Mouse (Mus musculus): ENCODE results near the gene Aass. TPM values are rescaled to one million over a fixed set of nuclear protein-coding genes. Genes with fewer than 3 reads are reported as not detected.
"Not testable (repeated sequence)": the region's sequence is repeated elsewhere in the genome, so short reads cannot be mapped to it uniquely, and the experiment has no call there.

Aass gene
- 1.5 and 1.6 TPM in 2 replicates for polyA plus RNA-seq (2016; fragmentation: Nextera tagmentation; extraction: Ambion mirVana)

DNA sequence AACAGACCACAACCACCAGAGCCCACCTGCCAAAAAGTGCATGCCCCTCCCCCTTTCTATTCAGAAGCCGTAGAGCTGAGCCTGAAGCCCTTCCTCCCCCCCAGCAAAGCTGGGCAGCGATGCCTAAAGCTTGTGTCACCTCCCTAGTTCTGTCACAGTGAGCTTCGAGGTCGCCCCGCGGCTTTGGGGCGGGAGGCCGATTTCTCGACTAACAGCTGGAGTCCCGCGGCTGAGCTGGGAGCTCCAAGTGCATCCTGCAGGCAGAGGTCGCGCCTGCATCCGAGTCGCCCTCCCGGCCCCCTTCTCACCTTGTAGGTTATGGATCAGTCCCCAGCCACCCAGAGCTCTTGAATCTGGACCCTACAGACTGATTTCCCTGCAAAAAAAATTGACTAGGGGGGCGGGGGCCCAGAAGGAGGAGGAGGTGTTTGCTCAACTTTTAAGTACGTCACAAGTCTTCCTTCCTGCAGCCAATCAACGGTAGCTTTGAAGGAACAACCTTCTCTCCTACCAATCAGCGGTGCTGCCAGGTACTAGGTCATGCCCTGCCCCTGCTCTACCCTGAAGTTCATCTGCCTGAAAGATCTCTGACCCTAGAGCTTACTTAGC, at the start of gene Aass:
Gene Aass (minus strand): TSS at position 414 of the 609 bp plus-strand sequence.
- peak; percentile 85 for ATAC-seq (ENCODE audit: low FRiP score)
- Histone ChIP-seq H3K4me2 (peak within 1 kb of the TSS; percentile 79), H3K27ac (no peak within 1 kb of the TSS), H3K9ac (peak within 1 kb of the TSS; percentile 49; the same call in 1 of the 2 replicates), H3K27me3 (0 out of 2 replicates have a peak, but pooled peaks cover 4% of the 10 kb centered on the region), H3K4me3 (replicated peaks) (peak within 1 kb of the TSS; percentile 50), H3K9me3 (no peaks in the 10 kb centered on the region), H3K36me3 (replicated peaks) (no peaks in the 10 kb centered on the region), H3K4me1 (peaks cover 12% of the 10 kb centered on the region)
- WGBS: under 1% methylated on average over 20 of the region's 20 CpGs

DNA sequence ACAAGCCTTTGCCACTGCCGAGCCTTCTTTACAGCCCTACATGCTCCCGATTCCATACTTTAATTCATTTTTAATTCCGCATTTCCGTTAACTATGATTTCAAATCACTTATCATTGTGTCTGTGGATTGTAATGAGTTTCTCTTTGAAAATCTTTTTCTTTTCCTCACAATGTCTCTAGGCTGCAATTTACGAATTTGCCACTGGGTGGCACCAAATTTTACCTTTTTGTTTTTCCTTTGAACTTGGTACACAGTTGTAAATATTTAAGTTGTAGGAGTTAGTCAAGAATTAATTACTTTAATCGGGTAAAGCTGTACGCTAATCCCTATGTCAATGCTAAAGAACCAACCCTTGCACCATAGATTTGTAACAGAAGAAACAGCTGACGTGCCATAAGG, 47.3 kb upstream of the Aass start:
- 21% methylated on average over 8 of the region's 8 CpGs for whole genome bisulfite sequencing
- Histone ChIP-seq H3K27ac (no peak overlapping the region), H3K36me3 (replicated peaks) (no peaks in the 10 kb centered on the region), H3K27me3 (0 out of 2 replicates have a peak, but pooled peaks cover 3% of the 10 kb centered on the region), H3K4me2 (no peak overlapping the region), H3K9ac (no peak overlapping the region), H3K9me3 (no peaks in the 10 kb centered on the region), H3K4me3 (replicated peaks) (no peak overlapping the region), H3K4me1 (no peaks in the 10 kb centered on the region)
- ATAC-seq (ENCODE audit: low FRiP score): no peak

DNA sequence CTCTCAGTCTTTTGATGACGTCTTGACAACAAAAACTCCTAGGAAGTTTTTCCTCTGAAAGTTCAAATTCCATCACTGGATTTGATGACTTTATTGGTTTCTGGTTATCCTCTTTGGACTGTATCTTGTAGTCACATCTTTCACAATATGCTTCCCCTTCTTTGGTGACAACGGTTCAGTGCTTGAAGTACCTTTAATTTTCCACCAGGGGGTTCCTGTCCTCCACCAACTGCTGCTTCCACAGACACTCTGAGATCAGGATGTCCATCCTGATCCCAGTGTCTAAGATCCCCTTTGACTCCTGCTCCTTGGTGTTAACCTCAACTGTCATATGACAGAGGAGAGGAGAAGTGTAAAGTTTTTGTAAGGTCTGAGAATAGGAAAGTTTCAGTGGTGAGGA, 31.0 kb upstream of the Aass start:
- not testable (repeated sequence) for H3K4me1 ChIP-seq; H3K27ac ChIP-seq; H3K9ac ChIP-seq; H3K4me2 ChIP-seq; ATAC-seq (ENCODE audit: low FRiP score); H3K36me3 ChIP-seq (replicated peaks); H3K27me3 ChIP-seq; H3K4me3 ChIP-seq (replicated peaks); H3K9me3 ChIP-seq
- WGBS: 42% methylated on average over 2 of the region's 2 CpGs

DNA sequence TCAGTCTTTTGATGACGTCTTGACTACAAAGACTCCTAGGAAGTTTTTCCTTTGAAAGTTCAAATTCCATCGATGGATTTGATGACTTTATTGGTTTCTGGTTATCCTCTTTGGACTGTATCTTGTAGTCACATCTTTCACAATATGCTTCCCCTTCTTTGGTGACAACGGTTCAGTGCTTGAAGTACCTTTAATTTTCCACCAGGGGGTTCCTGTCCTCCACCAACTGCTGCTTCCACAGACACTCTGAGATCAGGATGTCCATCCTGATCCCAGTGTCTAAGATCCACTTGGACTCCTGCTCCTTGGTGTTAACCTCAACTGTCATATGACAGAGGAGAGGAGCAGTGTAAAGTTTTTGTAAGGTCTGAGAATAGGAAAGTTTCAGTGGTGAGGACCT, 23.6 kb upstream of the Aass start:
- not testable (repeated sequence) for H3K4me2 ChIP-seq; H3K4me3 ChIP-seq (replicated peaks); H3K9me3 ChIP-seq; H3K36me3 ChIP-seq (replicated peaks); H3K27me3 ChIP-seq; H3K4me1 ChIP-seq; H3K27ac ChIP-seq; ATAC-seq (ENCODE audit: low FRiP score); H3K9ac ChIP-seq
- 75% methylated on average over 3 of the region's 3 CpGs for WGBS

DNA sequence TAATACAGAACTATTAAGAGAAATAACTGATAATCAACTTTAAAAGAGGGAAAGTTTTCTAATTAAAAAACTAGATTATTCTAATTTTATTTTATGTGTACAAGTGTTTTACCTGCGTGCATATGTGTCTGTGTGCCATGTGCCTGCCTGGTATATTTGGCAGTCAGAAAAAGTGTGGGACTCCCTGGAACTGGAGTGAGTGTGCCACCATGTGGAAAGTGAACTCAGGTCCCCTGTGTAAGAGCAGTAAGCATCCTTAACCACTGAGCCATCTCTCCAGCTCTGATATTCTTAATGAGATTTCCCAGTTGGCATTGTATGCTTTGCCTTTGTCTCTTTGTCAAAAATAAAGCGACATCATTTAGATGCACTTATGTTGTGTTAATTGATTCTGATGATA, 20.3 kb upstream of the Aass start:
- H3K4me3 ChIP-seq (replicated peaks): no peak overlapping the region
- H3K27ac ChIP-seq: no peak overlapping the region
- H3K9ac ChIP-seq: no peak overlapping the region
- ATAC-seq (ENCODE audit: low FRiP score): no peak
- no peaks in the 10 kb centered on the region for H3K9me3 ChIP-seq
- no peaks in the 10 kb centered on the region for H3K4me1 ChIP-seq
- H3K36me3 ChIP-seq (replicated peaks): no peaks in the 10 kb centered on the region
- 92% methylated on average over 2 of the region's 2 CpGs for WGBS
- no peak overlapping the region for H3K4me2 ChIP-seq
- H3K27me3 ChIP-seq: no peaks in the 10 kb centered on the region

DNA sequence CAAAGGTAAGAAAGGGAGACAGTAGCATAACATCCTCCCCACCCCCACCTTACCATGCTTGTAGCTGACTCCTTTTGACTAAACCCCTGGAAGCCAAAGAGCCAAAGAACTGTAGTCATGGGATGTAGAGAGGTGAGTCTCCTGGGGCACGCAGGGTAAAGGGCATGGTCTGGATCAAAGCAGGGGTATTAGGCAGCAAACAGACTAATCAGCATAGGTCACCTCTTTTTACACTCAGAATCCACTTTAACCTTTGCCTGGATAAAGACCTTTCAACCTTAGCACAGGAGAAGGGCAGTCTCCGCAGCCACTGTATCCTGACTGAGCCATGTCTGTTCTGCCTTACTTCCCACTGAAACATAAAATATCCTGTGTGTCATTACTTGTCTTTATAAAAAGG, 14.4 kb upstream of the Aass start:
- H3K27ac ChIP-seq: no peak overlapping the region
- no peaks in the 10 kb centered on the region for H3K27me3 ChIP-seq
- H3K9ac ChIP-seq: no peak overlapping the region
- no peak overlapping the region for H3K4me2 ChIP-seq
- no peaks in the 10 kb centered on the region for H3K36me3 ChIP-seq (replicated peaks)
- H3K4me1 ChIP-seq: no peaks in the 10 kb centered on the region
- no peak for ATAC-seq (ENCODE audit: low FRiP score)
- H3K4me3 ChIP-seq (replicated peaks): no peak overlapping the region
- no peaks in the 10 kb centered on the region for H3K9me3 ChIP-seq
- 80% methylated on average over 2 of the region's 2 CpGs for WGBS

DNA sequence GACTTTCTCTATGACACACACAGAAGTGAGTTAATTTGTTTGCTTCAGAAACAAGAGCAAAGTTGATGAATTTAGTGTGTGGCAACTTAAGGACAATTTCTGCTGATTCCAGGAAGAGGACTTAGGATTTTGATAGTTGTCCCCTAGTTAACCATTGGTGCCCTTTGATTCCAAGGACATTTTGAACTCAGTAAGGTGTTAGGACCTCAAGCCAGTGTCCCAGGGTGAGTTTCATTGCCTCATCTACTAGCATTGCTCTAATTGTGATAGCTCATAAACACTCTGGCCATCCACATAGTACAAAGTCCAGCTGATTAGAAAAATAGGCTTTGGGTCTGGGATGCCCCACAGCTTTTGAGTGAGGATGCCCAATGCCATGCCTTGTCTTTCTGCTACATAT, 11.2 kb upstream of the Aass start:
- no peak for ATAC-seq (ENCODE audit: low FRiP score)
- no peak overlapping the region for H3K27ac ChIP-seq
- H3K9me3 ChIP-seq: no peaks in the 10 kb centered on the region
- H3K9ac ChIP-seq: no peak overlapping the region
- no peaks in the 10 kb centered on the region for H3K36me3 ChIP-seq (replicated peaks)
- no peaks in the 10 kb centered on the region for H3K27me3 ChIP-seq
- H3K4me1 ChIP-seq: no peaks in the 10 kb centered on the region
- H3K4me2 ChIP-seq: no peak overlapping the region
- H3K4me3 ChIP-seq (replicated peaks): no peak overlapping the region

DNA sequence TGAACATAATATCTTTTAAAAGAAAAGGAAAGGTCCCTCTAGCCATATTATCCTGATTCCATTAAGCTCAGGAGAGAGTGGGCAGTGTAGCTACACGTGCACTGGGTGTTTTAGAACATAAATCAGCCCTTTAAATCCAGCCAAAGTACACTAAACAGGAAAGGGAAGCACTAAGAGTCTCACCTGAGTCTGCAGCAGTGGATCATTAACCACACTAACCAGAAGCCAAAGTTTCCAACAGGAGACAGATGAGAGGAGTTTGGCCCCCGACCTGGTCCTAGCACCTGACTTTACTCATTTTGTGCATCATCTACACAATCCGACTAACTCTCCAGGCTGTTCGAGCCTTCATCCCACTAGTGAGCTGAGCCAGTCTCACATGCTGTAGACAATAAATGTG, 1.8 kb downstream of the Aass start:
- Histone ChIP-seq H3K27ac (no peak overlapping the region), H3K27me3 (0 out of 2 replicates have a peak, but pooled peaks cover 4% of the 10 kb centered on the region), H3K9ac (no peak overlapping the region), H3K4me2 (no peak overlapping the region), H3K4me3 (replicated peaks) (no peak overlapping the region), H3K36me3 (replicated peaks) (no peaks in the 10 kb centered on the region), H3K9me3 (no peaks in the 10 kb centered on the region), H3K4me1 (peaks cover 12% of the 10 kb centered on the region)
- WGBS: 79% methylated on average over 4 of the region's 4 CpGs
- no peak for ATAC-seq (ENCODE audit: low FRiP score)

DNA sequence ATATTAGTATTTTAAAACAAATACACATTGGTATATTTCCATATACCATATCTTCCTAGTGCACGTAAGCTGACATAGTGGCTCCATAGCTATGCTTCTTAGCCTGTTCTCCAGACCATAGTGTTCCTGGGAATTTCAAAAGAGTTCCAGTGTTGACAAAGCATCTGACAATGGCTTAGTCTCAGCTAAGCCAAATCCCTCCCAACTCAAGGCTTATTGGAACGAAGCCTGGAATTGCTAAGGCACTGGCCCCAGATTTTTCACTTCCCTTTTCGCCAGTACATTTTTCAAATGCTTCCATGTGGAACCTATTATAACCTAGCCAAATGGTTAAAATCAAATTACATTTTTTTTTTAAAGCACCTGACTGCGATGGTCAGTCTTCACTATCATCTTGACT, 3.6 kb downstream of the Aass start:
- H3K27me3 ChIP-seq: 0 out of 2 replicates have a peak, but pooled peaks cover 4% of the 10 kb centered on the region
- H3K4me3 ChIP-seq (replicated peaks): no peak overlapping the region
- H3K4me2 ChIP-seq: no peak overlapping the region
- ATAC-seq (ENCODE audit: low FRiP score): no peak
- H3K9me3 ChIP-seq: no peaks in the 10 kb centered on the region
- no peak overlapping the region for H3K9ac ChIP-seq
- H3K36me3 ChIP-seq (replicated peaks): no peaks in the 10 kb centered on the region
- no peak overlapping the region for H3K27ac ChIP-seq
- H3K4me1 ChIP-seq: peaks cover 12% of the 10 kb centered on the region
- WGBS: 71% methylated on average over 4 of the region's 4 CpGs

DNA sequence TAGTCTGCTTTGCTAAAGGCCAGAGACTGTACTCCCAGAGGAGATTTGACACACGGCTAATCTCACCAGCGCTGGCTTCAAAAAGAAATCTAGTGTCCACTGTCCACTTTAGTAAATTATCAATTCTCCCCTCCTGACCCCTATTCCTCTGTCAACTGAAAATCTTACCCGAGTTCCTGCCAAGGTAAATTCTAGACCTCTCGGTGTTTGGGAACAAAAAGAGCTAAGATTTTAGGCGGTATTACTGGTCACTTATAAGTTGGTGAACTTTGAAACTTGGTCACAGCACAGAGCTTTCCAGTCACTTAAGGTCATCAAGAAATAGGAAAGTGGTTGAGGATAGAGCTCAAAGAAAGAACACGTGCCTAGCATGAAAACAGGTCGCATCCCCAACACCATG, 6.1 kb downstream of the Aass start:
- Histone ChIP-seq H3K4me3 (replicated peaks) (no peak overlapping the region), H3K27ac (no peak overlapping the region), H3K4me1 (no peaks in the 10 kb centered on the region), H3K27me3 (0 out of 2 replicates have a peak, but pooled peaks cover 1% of the 10 kb centered on the region), H3K9ac (no peak overlapping the region), H3K4me2 (no peak overlapping the region), H3K9me3 (no peaks in the 10 kb centered on the region), H3K36me3 (replicated peaks) (no peaks in the 10 kb centered on the region)
- 85% methylated on average over 7 of the region's 7 CpGs for WGBS
- no peak for ATAC-seq (ENCODE audit: low FRiP score)

DNA sequence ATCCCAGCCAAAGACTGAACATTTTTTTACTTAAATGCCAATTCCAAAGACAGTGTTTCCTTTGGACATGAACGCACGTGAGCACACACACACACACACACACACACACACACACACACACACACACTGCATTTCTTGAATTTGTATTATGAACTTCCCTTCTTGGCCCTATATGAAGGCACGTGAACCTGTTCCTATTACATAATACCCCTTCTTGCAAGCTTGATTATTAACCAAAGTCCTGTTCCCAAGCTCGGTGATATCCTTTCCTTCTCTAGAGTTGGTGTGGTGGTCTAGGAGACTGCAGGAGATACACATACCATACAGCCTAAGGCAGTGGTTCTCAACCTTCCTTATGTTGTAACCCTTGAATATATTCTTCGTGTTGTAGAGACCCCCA, 7.0 kb downstream of the Aass start:
- H3K27ac ChIP-seq: no peak overlapping the region
- no peaks in the 10 kb centered on the region for H3K9me3 ChIP-seq
- H3K9ac ChIP-seq: no peak overlapping the region
- H3K27me3 ChIP-seq: no peaks in the 10 kb centered on the region
- H3K36me3 ChIP-seq (replicated peaks): no peaks in the 10 kb centered on the region
- ATAC-seq (ENCODE audit: low FRiP score): no peak
- no peak overlapping the region for H3K4me2 ChIP-seq
- no peak overlapping the region for H3K4me3 ChIP-seq (replicated peaks)
- H3K4me1 ChIP-seq: no peaks in the 10 kb centered on the region
- WGBS: 88% methylated on average over 5 of the region's 5 CpGs

DNA sequence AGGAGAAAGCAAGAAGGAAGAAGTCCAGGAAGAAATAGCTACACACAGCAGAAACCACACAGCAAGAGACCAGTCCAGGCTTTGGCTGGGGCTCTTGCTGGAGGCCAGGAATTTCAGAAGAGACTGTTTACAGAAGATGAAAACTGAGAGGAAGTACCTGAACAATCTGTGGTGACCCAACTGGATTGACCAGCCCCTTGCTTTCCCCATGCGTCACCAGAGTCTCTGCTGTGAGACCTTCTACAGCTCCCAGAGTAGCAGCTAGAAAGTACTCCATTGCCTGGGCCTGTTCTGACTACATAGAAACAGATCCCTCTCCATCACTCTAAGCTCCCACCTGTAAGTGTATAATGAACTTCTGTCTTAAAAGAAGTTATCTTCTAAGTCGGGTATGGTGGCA, 8.0 kb downstream of the Aass start:
- no peak for ATAC-seq (ENCODE audit: low FRiP score)
- 80% methylated on average over 2 of the region's 2 CpGs for WGBS

DNA sequence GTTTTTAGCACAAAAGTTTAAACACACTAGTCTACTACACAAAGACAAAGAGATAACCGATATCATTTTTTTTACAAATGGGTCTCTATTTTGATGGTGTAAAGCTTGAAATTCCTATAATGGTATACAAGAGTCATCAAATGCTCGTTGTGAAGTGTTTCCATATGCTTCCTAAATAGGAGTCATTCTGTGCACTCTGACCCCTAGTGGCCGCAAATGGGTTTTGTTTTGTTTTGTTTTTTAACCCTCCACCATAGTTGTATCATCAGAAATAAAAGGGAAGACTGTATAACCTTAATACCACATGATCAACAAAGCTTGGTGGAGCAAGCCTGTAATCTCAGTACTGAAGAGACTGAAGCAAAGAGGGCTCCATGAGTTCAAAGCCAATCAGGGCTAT, 9.9 kb downstream of the Aass start:
- 44% methylated on average over 3 of the region's 3 CpGs for whole genome bisulfite sequencing
- Histone ChIP-seq H3K36me3 (replicated peaks) (no peaks in the 10 kb centered on the region), H3K4me3 (replicated peaks) (no peak overlapping the region), H3K4me2 (no peak overlapping the region), H3K4me1 (no peaks in the 10 kb centered on the region), H3K9ac (no peak overlapping the region), H3K27me3 (no peaks in the 10 kb centered on the region), H3K27ac (no peak overlapping the region), H3K9me3 (no peaks in the 10 kb centered on the region)
- no peak for ATAC-seq (ENCODE audit: low FRiP score)

More for the DNA sequence above, 8.0 kb downstream of the Aass start:
- no peak overlapping the region for H3K9ac ChIP-seq
- no peaks in the 10 kb centered on the region for H3K4me1 ChIP-seq
- H3K9me3 ChIP-seq: no peaks in the 10 kb centered on the region
- no peaks in the 10 kb centered on the region for H3K27me3 ChIP-seq
- no peaks in the 10 kb centered on the region for H3K36me3 ChIP-seq (replicated peaks)
- no peak overlapping the region for H3K4me2 ChIP-seq
- no peak overlapping the region for H3K27ac ChIP-seq
- no peak overlapping the region for H3K4me3 ChIP-seq (replicated peaks)

Data from forebrain, embryonic 12.5 days (tissue).